In genomic region chr5:139072866-139073265, GRCm38 (mm10) we compare ENCODE assay signal across 9 mouse cellular contexts.
"Had no signal": no experiment of that assay in that cellular context is flagged by ENCODE, and none has a peak within 500 bp of the region (broad histone marks: within the 10 kb centered on the region; RNA-seq: fewer than 3 reads in every experiment).

No protein-coding gene starts in this region.

- DNase-seq: kidney, postnatal 10 days; kidney, postnatal 36 days; layer of hippocampus, postnatal 36 days; liver, embryonic 13.5 days; lung, adult 2 months; lung, postnatal 14 days; lung, postnatal 4 days; midbrain, embryonic 14.5 days; thymus, postnatal 25 days had no signal
